Mouse (Mus musculus) spleen, adult 2 months (tissue): Measurements from ENCODE around the gene Gm10031.

Experiments
- CTCF ChIP-seq: fragments of 200-500 bp; IDR thresholded peaks from 2 replicates; pipeline ENCODE4 v1.5.1; 2011; ENCODE audit warnings: mild to moderate bottlenecking, inconsistent platforms; ENCODE audit not compliant: insufficient read depth, insufficient read length, insufficient replicate concordance; ENCODE audit errors: extremely low read depth
- POLR2A ChIP-seq: fragments of 200-500 bp; IDR thresholded peaks from 2 replicates; pipeline ENCODE4 v1.6.1; 2011; ENCODE audit warnings: low read depth, low read length, inconsistent platforms

GRCm38 (mm10) chr1:156488031-156488430 lies 35.8 kb upstream of the Gm10031 start:
- TF ChIP-seq CTCF: no peak
- no peak for TF ChIP-seq POLR2A
